Mouse (Mus musculus) WW6 (cell line): ENCODE results near the gene Tecpr2.

Experiments used
- DNase-seq: peaks from one replicate; pipeline ENCODE4 v3.0.0-alpha.2; 2013; ENCODE audit warnings: low read depth, low spot score

Tecpr2 gene

GRCm38 (mm10) chr12:111006339-111006738 lies 117.3 kb downstream of the Tecpr2 start:
- no peak for DNase-seq

- no peak for DNase-seq
Observed at GRCm38 (mm10) chr12:111007134-111008103, 118.4 kb downstream of the Tecpr2 start.

- DNase-seq = no peak
Observed at GRCm38 (mm10) chr12:111008500-111009490, 119.7 kb downstream of the Tecpr2 start.

DNA sequence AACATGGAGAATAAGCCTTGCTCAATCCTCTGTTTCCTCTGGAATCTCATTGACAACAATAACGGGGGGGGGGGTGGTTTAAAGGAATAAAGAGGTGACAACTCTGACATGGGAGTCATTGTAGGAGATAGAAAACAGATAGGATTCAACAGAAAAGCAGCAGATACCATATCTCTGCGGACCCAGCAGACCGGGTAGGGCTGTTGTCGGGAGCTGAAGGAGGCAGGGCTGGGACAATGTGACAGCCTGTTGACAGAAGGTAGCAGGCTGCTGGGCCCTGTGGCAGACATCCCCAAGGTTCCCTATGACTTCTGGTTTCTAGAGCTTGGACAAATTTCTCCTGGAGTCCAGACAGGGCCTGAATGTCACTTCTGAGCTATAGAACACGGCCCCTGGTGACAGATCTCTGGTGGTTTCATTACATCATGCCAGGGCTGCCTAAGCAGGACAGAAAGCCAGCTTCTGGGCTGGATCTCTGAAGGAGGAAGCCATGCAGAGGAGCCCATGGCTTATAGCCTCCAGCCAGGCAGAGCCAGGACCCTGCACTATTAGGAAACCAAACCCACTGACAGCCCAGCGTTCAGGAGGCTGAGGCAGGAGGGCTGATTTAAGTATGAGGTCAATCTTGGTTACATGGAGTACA lies 120.7 kb downstream of the Tecpr2 start:
- DNase-seq = no peak

DNA sequence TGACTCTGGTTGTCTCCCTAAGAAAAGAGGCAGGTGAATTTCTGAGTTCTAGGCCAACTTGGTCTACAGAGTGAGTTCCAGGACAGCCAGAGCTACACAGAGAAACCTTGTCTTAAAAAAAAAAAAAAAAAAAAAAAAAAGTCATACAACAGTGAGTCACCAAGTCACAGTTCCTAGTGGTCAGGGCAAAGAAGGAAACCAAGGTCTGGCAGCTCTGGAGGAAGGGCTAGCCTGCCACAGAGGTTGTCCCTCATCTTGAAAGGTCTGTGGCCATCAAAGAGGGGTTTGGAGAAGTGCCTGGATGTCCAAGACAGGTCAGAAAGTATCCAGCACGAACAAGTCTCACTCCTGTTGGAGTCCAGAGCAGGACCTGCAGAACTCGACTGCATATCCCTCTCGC lies 127.7 kb downstream of the Tecpr2 start:
- DNase-seq = no peak

DNA sequence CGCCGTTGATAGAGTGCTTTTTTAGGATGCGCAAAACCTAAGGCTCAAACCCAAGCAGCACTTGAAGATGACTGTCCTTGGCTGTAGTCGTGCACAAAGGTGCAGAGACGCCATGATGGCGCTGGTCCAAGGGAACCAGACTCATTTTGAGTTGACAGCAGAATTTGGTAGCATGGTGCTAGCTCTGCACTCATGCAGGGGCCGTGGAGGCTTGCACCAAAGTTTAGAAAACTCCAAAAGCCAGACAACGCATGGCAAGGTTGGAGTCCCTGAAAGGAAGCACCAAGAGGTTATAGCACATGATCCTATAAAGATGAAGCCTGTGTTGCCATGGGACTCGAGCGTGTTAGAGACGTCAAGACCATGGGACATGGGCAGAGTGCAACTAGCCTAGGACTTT lies 129.0 kb downstream of the Tecpr2 start:
- DNase-seq = no peak

- no peak for DNase-seq
Observed at GRCm38 (mm10) chr12:111019086-111019485, 130.0 kb downstream of the Tecpr2 start.

DNA sequence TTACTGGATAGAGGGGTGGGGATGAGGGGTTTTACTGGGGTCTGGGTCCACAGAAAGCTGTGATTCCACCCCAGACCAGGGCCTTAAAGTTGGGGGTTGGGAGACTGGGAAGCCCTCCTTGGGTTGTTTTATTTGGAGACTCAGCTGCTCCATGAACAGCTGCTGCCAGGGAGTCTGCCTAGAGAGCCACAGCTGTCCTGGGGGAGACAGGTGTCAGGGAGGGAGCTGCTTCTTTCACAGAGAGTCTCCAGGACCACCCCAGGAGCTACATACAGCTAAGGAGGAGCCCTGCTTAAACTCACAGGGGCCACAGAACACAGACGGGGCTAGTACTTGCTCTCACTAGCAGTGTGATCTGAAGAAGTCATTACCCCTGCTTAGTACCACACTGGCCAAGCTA lies 132.1 kb downstream of the Tecpr2 start:
- no peak for DNase-seq

DNA sequence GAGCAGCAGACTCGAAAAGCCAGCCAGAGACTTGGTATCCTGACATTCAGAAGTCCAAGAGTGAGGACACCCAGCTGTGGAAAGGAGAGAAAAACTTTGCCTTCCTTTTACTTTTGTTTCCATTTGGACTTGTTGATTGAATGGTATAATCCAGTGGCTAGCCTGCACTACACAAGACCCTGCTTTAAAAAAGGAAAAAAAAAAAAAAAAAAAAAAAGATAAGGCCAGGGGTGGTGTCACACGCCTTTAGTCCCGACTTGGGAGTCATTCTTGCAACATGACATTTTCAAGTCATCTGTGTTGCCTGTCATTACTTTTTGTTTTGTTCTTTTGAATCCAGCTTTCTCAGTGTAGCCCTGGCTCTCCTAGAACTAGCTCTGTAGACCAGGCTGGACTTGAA lies 132.5 kb downstream of the Tecpr2 start:
- no peak for DNase-seq
